Mouse (Mus musculus) heart, adult 18-20 months (tissue): ENCODE data around the gene Fam228b. TPM values are rescaled to one million over a fixed set of nuclear protein-coding genes. Genes with fewer than 3 reads are reported as not detected.
"Not testable (repeated sequence)": the region's sequence is repeated elsewhere in the genome, so short reads cannot be mapped to it uniquely, and the experiment has no call there.

Experiments
- DNase-seq, 2 experiments: peaks; one replicate each; pipeline ENCODE4 v3.0.0; 2021 to 2022; ENCODE audit warnings: mixed read lengths in 1 of 2
- total RNA-seq, 2 experiments: library from RNA; stranded (reverse); gene quantifications; 2 replicates each; pipeline ENCODE4 v1.2.3; 2021

The Fam228b gene
- total RNA-seq, 2 experiments from 2014 or later = 3.1 to 3.4 TPM

DNA sequence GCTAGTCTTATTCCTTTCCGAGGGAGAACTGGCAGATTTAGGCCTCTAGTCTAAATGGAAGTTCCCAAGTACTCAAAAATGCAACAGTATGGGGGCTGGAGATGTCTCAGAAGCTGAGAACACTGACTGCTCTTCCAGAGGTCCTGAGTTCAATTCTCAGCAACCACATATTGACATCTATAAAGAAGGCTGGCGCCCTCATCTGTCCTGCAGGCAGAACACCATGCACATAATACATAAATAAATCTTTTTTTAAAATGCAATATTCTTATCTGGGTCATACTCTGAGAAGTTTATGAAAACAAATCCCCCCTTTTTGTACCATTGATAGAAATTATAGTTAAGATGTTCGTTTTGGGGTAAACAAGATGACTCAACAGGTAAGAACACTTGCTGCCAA is 26.9 kb downstream of the Fam228b start:
- DNase-seq = no peak

DNA sequence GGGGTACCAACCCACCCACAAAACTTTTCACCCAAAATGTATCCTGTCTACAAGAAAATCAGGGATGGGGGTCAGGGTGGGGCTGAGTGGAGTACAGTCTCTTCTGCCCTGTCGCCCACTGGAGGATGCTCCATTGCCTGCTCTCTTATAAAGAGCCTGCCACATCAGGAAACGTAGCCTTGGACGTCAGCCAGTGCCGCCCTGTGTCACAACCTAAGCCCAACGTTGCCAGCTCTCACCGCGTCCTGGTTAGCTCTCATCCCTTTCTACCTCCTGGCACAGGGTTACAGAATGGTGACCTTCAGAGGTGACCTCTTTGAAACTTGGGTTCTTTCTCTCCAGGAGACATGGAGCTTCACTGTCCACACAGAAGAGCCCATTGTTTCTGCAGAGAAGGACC is 28.2 kb downstream of the Fam228b start:
- DNase-seq = peak; percentile 9 to 11

DNA sequence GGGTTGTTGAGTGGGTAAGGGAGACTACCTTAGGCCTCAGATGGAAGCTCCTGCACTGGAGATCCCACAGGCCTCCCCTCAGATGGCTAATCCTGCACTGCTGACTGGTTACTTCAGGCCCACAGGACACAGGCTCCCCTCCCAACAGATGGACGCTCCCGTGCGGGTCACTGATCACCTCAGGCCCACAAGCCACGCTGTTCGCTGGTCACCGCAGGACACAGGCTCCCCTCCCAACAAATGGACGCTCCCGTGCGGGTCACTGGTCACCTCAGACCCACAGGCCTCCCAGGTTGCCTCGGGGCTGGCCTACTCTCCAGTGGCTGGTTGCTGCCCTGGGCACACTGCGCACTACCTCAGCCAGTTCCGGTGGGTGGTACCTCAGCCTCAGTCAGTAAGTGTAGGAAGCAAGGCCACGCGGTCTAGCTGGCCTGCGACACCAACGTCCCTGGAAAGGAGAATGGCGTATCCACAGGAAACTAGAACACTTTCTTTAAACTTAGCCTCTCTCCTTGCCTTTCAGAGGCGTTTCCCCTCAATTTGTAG is 31.0 kb downstream of the Fam228b start, which contains the start of gene Fam228a:
Gene Fam228a, minus strand, starts transcription at position 400 of the 546 bp plus-strand sequence.
- DNase-seq = no peak

DNA sequence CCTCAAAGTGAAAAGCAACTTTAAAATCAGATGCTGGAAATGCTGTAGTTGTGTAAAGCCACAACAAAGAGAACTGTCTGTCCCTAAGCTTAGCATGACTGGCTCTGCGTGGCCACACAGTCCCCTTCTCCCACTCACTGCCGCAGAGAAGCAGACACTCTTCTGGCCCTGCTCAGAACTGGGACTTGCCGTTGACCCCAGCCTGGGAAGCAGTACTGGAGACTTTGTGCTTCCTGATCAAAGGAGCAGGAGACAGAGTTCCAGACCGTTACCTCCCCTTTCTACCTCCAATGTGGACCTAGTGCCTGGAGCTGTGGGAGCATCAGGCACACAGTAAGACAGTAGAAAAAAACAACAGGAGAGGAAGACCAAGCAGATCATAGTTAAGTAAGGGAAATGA is 36.7 kb downstream of the Fam228b start:
- DNase-seq = no peak

DNA sequence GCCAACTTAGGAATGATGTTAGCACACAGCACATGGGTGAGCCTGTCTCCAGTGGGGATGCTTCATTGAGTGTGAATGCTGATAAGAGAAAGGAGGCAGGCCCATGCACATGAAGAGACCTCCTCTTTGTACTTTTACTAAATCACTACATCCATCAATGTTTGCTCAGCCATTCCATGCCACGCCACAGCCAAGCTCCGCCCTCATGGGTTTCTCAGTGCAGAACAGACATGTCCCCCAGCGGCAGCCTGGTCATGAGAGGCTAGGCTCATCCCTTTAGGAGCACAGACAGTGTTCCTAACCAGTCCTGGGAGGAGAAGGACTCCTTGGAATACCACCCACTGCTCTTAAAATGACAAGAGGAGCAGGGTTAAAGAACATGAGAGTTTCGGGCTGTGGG is 37.4 kb downstream of the Fam228b start:
- no peak for DNase-seq

DNA sequence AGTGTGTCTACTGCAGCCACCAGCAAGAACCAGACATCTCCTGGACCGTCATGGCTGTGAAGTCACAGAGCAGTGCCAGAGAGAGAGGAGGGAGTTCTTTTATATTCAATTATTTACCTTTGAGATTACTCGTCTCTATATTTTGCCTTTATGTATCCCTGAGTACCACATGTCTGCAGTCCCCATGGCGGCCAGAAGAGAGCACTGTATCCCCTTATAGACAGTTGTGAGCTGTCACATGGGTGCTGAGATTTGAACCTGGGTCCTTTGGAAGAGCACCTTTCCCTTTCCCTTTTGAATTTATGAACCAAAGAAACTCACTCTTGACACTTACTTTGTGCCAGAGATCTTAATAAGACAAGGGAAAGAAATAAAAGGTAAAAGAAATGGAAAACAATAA is 39.9 kb downstream of the Fam228b start:
- no peak for DNase-seq

DNA sequence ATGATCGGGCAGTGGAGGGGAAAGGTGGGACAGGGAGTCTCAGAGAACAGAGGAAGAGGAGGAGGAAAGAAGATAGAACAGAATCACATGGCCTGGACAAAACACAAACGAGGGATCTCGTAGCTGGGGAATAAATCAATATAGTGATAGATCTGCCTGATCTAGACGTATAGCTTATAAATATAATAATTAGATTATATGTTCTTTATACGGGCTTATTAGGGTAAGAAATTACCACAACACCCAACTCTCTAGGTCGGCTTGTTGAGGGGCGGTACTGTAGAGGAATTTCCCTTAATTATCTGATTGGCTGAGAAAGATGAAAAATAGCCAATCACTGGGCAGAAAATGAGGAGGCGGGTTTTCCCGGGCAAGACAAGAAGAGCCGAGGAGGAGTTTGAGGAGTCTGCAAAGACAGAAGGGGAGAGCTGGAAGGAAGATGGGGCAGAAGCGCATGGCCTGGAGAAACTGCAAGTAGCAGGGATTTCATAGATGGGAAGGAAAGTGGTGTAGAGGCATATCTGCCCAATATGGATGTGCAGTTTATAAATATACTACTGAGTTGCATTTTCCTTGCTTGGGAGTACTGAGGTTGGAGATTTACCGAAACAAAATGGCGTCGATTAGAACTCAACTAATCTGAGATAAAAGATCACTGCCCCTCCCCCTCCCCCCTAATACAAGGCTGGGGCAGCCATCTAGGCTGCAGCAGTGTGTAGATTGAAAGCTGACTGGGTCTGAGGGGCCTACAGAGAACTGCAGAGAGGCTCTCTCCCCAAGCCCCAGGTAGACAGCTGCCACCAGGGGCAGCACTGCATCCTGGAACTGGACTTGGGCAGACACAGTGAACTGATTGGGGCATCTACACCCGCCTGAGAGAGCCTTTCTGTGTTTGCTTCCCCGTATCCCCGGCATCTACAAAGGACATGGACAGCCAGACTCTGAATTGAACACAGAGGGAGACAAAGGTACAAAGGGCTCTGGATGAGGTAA is 49.0 kb downstream of the Fam228b start:
- no peak for DNase-seq

DNA sequence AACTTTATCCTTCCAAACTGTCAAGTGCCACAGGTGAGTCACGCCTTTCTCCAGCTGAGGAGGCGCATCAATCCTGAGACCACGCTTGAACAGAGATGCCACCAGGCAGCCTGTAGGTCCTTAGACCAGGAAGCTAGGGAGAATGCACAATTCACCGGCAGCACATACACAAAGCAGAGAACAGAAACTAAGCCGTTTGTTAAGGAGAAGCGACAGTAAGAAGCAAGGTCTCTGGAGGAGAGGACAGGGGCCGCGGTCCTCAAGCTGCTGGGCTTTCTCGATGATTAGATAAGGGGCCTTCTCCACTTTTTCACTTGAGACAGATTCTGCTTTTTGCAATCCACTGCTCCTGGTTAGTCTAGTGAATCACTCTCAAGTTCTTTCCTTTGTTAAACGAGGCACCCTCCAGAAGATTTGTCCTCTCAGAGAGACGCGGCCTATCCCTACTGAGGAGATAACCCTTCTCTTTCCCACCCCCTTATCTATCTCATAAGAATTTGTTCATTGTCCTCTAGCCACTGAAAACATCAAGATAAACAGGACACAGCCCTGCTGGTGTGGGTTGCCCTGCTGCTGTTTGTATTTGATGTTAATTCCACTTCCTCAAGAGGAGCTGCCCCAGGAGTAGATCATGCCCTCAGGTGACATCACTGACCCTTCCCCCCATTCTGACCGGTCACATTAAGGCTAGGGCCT is 49.9 kb downstream of the Fam228b start:
- DNase-seq = no peak

DNA sequence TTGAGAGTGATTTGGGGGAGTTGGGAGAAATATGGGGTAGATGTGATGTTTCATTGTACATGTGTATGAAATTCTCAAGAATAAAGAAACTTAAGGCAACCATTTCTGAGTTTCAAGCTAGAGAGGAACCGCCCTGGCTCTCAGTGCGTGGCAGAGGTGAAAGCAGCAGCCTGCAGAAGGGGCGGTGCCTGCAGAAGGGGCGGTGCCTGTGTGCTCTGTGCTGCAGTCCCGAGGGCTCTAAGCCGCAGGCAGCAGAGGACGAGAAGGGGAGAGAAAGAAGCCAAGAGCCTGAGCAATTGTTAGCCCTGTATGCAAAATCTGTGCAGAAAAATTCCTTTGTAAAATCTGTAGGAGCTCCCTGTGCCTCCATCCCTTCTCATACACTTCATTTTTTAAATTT is 51.6 kb downstream of the Fam228b start:
- no peak for DNase-seq

DNA sequence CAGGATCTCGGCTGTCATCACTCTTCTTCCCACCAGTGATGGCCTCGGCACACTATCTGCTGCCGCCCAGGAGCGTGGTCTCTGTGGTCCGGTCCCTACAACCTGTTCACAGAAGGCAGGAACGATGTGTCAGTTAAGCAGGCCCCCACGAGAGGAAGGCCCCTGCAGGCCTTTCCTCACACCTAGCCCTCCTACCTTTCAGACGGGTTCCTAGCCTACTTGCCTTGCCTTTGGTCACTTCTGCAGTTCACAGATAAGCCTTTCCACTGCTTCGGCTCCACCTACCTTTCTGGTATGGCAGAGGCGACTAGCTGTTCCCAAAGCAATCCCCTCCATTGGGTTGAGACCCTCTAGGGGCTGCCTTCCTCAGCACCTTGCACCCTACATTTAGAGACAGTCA is 53.5 kb downstream of the Fam228b start:
- DNase-seq = no peak

DNA sequence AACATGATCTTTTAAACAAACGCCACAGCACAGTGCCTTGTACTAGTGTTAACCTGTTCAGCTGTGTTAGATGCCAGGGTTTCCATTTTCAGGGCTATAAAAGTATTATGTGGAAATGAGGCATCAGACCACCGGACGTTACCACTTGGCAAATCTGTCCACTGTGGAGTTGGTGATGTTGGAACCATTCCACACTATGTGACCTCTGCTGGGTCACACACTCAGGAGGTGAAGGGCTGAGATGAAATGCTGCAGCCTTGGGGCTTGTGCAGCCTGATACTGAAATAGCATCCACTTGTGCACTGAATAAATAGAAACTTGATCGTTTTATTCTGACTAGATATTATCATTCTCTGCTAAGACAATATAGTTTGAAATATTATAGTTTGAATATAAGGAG is 55.7 kb downstream of the Fam228b start:
- DNase-seq = no peak

DNA sequence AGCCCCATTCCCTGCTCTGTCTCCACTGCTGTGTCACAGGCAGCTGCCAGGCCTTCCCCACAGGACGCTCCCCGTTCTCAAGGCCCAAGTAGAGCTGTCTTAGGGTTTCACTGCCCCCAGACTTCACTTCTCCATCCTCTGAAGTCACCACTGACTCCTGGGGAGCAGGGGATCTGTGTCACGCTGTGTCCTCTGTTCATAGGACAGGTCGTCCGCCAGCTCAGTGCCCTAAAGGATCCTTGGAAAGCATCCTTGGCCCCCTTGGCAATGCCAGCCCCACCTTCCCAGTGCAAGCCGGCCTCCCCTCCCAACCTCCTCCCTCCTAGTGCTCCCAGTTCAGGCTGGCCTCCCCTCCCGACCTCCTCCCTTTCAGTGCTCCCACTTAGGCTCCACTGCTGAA is 59.1 kb downstream of the Fam228b start:
- DNase-seq = no peak

DNA sequence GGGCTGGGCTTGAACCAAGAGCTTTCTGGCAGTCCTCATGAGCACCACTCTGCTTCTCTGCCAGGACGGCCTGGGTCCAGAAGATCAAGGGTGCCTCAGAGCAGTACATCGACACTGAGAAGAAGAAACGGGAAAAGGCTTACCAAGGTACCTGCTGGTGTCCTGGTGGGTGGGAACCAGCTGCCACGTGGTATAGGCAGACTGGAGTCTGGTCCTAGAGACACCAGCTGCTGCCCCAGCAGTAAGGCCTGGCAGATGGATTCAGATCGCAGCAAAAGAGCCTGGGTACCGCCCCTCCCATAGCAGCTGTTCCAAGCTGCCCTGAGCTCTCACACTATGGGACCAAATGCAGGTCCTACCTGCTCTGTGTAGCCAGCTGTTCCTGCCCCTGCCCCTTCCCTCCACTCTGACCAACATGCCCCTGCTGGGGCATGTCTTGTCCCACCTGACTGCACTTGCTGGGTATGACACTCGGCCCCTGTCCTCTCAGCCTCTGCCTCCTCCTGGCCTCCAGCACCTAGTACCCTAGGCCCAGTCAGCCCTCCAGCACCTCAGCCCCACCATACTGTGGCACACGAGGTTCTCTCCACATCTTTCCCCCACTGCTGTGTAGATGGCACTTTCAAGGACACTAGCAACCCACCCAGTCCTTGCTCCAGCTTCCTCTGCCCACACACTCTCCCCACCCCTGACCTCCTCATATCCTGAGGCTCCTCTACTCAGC is 60.0 kb downstream of the Fam228b start:
- no peak for DNase-seq

DNA sequence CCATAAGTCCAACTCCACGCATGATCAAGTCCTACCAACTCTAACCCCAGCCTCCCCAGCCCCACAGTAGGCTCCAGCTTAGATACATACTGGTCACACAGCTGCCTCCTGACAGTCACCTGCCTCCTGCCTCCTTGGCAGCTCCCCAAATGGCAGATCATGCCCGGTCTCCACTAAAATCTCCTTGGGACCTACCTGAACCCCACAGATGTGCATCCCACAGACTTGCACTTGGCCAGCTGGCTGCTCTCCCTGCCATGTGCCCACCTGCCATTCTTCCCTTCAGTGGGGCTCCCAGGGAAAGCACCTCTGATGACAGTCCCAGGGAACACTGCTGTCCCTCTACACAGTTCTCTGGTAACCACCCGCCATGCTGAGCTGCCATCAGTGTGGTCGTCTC is 60.8 kb downstream of the Fam228b start:
- DNase-seq = no peak

DNA sequence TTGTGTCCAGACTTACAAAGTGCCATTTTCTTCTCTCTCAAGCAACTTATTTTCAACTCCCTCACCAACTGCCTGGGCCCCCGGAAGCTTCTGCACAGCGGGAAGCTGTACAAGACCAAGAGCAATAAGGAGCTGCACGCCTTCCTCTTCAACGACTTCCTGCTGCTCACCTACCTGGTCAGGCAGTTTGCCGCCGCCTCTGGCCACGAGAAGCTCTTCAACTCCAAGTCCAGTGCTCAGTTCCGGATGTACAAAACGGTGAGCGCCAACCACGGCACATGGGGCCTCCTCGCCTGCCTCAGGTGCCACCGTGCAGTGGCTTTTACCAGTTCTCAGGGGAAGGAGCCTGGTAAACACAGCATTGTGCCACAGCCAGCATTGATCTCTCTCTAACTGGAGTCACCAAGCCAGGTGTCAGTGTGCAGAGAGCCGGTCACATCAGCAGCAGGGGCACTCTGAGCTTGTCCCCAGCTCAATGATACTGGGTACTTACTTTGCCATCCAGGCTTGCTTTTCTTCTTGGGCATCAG is 61.5 kb downstream of the Fam228b start:
- no peak for DNase-seq

DNA sequence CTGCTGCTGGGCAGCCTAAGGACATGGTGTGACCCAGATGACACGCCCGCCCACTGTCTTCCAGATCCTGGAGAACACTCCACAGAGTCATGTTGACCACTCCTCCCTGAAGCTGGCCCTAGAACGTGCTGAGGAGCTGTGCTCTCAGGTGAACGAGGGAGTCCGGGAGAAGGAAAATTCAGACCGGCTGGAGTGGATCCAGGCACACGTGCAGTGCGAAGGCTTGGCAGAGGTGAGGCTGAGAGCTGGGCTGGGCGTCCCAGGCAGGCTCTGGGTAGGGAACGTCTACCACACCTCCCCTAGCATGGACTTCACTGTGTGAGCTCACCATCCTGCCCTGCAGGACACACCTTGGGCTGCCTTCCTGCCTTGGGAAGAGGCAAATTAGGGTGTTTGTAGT is 62.2 kb downstream of the Fam228b start:
- DNase-seq = no peak

DNA sequence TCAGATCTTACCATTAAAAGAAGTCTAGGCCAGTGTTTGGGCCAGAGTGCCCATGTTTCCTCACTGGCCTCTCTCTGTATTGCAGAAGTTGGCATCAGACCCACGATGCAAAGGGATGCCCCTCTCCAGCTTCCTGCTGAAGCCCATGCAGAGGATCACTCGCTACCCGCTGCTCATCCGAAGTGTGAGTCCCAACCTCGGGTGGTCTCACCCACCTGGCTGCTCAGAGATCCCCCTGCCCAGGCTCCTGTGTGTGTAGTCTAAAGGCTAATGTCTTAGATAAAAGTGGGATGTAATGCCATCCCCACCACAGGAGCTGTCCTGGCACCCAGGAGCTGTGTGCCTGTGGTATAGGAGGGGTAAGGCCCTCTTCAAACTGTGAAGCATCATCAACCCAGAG is 62.9 kb downstream of the Fam228b start:
- no peak for DNase-seq

DNA sequence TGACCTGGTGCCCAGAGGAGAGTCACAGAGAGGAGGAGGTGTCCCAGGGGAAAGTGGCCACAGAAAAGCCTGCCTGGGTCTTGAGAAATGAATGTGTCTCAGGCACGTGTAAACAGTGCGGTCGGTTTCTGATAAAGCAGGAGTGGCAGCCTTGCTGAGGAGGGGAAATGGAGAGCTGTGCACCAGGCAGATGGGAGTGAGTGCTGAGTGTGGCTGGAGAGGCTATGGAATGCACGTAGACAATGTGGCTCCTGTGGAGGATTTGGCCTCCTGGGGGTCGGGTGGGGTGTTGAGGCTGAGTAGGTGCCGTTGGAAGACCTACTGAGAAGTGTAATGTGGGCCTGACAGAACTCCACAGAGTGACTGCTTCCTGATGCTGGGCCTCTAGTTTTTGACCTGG is 63.4 kb downstream of the Fam228b start:
- not testable (repeated sequence) for DNase-seq

DNA sequence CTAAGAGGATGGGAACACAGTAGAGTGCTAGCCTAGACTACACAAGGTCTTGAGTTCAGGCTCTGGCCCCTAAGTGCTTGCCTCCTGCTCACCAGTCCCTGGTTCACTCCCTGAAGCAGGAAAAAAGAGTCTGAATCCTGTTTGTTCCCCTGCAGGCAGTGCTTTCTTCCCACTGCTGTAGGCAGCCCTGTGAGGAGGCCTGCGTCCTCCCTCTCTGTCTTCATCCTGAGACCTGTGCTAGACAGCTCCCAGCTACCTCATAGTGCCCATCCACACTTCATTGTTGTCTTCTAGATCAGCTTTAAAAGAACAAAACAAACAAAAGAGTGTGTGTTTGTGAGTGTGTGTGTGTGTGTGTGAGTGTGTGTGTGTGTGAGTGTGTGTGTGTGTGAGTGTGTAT is 74.5 kb downstream of the Fam228b start:
- DNase-seq = no peak

DNA sequence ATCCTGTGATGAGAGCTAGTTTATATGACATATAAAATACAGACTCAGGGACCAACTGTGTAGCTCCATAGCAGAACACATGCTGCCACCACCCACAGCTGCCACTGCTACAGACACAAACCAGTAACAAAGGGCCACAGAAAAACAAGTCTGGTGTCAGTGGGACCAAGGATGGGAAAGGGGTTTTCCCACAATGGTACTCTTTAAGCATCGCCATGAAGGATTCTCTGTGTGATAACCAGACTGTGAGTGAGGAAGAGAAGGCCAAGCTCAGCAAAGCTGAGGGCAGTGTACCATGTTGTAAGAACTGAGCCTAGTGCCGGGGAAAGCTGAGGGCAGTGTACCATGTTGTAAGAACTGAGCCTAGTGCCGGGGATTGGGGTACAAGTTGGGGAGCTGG is 77.9 kb downstream of the Fam228b start:
- DNase-seq = no peak
